ENCODE assay signal across 9 mouse cellular contexts in the genomic region with DNA sequence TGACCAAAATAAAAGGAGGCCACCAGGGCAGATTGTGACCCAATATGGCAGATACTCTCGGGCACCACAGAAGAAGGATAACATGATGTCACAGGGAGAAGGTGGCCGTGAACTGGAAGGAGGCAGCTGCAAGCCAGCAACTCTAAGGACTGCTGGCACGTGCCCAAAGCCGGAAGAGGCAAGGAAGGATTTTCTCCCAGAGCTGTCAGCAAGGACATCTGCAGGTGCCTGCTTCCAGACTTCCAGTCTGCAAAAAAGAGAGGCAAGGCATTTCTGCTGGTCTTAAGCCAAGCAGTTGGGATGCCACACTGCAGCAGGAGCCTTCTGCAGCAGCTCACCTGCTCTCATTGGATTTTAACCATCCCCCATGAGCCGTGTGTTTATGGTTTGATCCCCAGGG.
DNase-seq lines count a peak whose midpoint lies in the region; ATAC-seq and TF ChIP-seq lines count a peak whose summit lies in the region.
"Had no signal": no experiment of that assay in that cellular context is flagged by ENCODE, and none has a peak within 500 bp of the region (broad histone marks: within the 10 kb centered on the region; RNA-seq: fewer than 3 reads in every experiment).

No protein-coding gene starts in this region.

- no peaks in the 10 kb centered on the region for H3K36me3 ChIP-seq in forebrain, embryonic 15.5 days
- no peaks in the 10 kb centered on the region for H3K36me3 ChIP-seq in midbrain, embryonic 16.5 days (ENCODE audit: control insufficient read depth, insufficient read depth, low read length)

- intact Hi-C loops in left cerebral cortex, adult 2 months (cut with DNase I) = no loop called here

- no peak for TF ChIP-seq CTCF in left cerebral cortex, adult 2 months (IDR thresholded peaks at IDR 0.05)

- H3K27ac ChIP-seq in left cerebral cortex, adult 2 months = peak overlapping the region; percentile 84
- peak overlapping the region; percentile 86 for H3K27ac ChIP-seq in forebrain, embryonic 15.5 days (replicated peaks)
- H3K27ac ChIP-seq in midbrain, embryonic 16.5 days (ENCODE audit: low read length) = peak overlapping the region; percentile 84

- H3K27me3 ChIP-seq in forebrain, embryonic 15.5 days = no peaks in the 10 kb centered on the region
- H3K27me3 ChIP-seq in midbrain, embryonic 16.5 days (ENCODE audit: control insufficient read depth, insufficient read depth, low read depth, low read length) = no peaks in the 10 kb centered on the region

- no peak for DNase-seq in left cerebral cortex, adult 2 months (ENCODE audit: extremely low spot score in 1 of 2, low spot score in 2 of 2)
- DNase-seq in left cerebral cortex, adult 18-20 months (ENCODE audit: low spot score in 2 of 2) = no peak
- DNase-seq in cerebellum, postnatal 10 days = peak; percentile 68 to 72
- DNase-seq in thymus, adult 18-20 months = no peak
- no peak for DNase-seq in heart, adult 11 months
- DNase-seq: liver, postnatal 0 days had no signal

- H3K4me3 ChIP-seq in left cerebral cortex, adult 2 months = no peak overlapping the region
- H3K4me3 ChIP-seq in forebrain, embryonic 15.5 days = no peak overlapping the region
- no peak overlapping the region for H3K4me3 ChIP-seq in midbrain, embryonic 16.5 days (ENCODE audit: low read depth, low read length)

- ATAC-seq in forebrain, embryonic 15.5 days (replicated peaks) = no peak
- ATAC-seq in midbrain, embryonic 16.5 days = no peak
- no peak for ATAC-seq in CD4-positive, CD25-positive, alpha-beta regulatory T cell, adult 4 months
- ATAC-seq: liver, postnatal 0 days had no signal

- H3K9me3 ChIP-seq in forebrain, embryonic 15.5 days = no peaks in the 10 kb centered on the region
- no peaks in the 10 kb centered on the region for H3K9me3 ChIP-seq in midbrain, embryonic 16.5 days (replicated peaks; ENCODE audit: control insufficient read depth, low read length, poor library complexity, severe bottlenecking)

- no peak overlapping the region for H3K9ac ChIP-seq in forebrain, embryonic 15.5 days (replicated peaks)
- H3K9ac ChIP-seq in midbrain, embryonic 16.5 days (ENCODE audit: low read depth, low read length) = no peak overlapping the region
- H3K9ac ChIP-seq: liver, postnatal 0 days had no signal

- WGBS in forebrain, embryonic 15.5 days = 49% methylated on average over 5 of the region's 5 CpGs
- 59% methylated on average over 5 of the region's 5 CpGs for WGBS in midbrain, embryonic 16.5 days

- H3K4me1 ChIP-seq in forebrain, embryonic 15.5 days = peaks cover 47% of the 10 kb centered on the region
- peaks cover 37% of the 10 kb centered on the region for H3K4me1 ChIP-seq in midbrain, embryonic 16.5 days (ENCODE audit: control insufficient read depth, insufficient read depth, low read length)

- no peak overlapping the region for H3K4me2 ChIP-seq in forebrain, embryonic 15.5 days (replicated peaks)
- H3K4me2 ChIP-seq in midbrain, embryonic 16.5 days (ENCODE audit: low read length) = no peak overlapping the region

Comparison
In these comparisons a context has a peak if more than half of its experiments do, and no peak if none do; other contexts are left out.
1. DNase-seq: peak in cerebellum, postnatal 10 days (2 of 2); none in left cerebral cortex, adult 2 months (0 of 2), left cerebral cortex, adult 18-20 months (0 of 2), thymus, adult 18-20 months (0 of 2) and heart, adult 11 months (single experiment).
2. Peak in every context shown above with its lines, with median percentiles within 50 percentile points of each other: H3K27ac ChIP-seq.